Comparison of ENCODE assay signal across 1 mouse cellular context in genomic region chr12:72037049-72037448, GRCm38 (mm10).
TF ChIP-seq lines count a peak whose summit lies in the region.

No protein-coding gene starts in this region.

TF ChIP-seq in CH12.LX, 34 proteins besides CTCF, POLR2A, EP300 and RAD21 (continued from another document):
- no peak for TF ChIP-seq MXI1 (IDR thresholded peaks at IDR 0.05; ENCODE audit: low read depth, low read length)
- TF ChIP-seq TCF12 (IDR thresholded peaks at IDR 0.05; ENCODE audit: low read depth, low read length) = peak; percentile 54; the same call in 1 of the 2 replicates
